Mouse (Mus musculus) bone marrow macrophage, adult 2 months (primary cell): ENCODE measurements at regions not wholly inside any gene's neighbourhood (a gene's known extent, or its start where the extent isn't known, plus 50 kb on each side); places are given as distances from the start of the nearest gene placed in this dataset.

Source experiments
- CTCF ChIP-seq: IDR thresholded peaks from 2 replicates; pipeline ENCODE4 v1.5.1; 2012; ENCODE audit warnings: low read depth, mild to moderate bottlenecking, low read length, moderate library complexity
- POLR2A ChIP-seq: IDR thresholded peaks from 2 replicates; pipeline ENCODE4 v1.6.1; 2012; ENCODE audit warnings: mild to moderate bottlenecking, low read depth, low read length, borderline replicate concordance

GRCm38 (mm10) chr1:76535522-76535956, 979.3 kb downstream of the Epha4 start:
- no peak for TF ChIP-seq CTCF
- TF ChIP-seq POLR2A: no peak
